ENCODE assay signal across 9 mouse cellular contexts in genomic region chr10:67190261-67190660, GRCm38 (mm10).
DNase-seq lines count a peak whose midpoint lies in the region; ATAC-seq and TF ChIP-seq lines count a peak whose summit lies in the region.
"Had no signal": no experiment of that assay in that cellular context is flagged by ENCODE, and none has a peak within 500 bp of the region (broad histone marks: within the 10 kb centered on the region; RNA-seq: fewer than 3 reads in every experiment).

No protein-coding gene starts in this region.

- no peak for ATAC-seq in midbrain, postnatal 0 days (ENCODE audit: low FRiP score)
- no peak for ATAC-seq in midbrain, embryonic 14.5 days (ENCODE audit: low FRiP score, low TSS enrichment)

- H3K4me3 ChIP-seq in midbrain, postnatal 0 days (ENCODE audit: low read depth, low read length), result no peak overlapping the region
- H3K4me3 ChIP-seq in midbrain, embryonic 10.5 days, result no peak overlapping the region
- no peak overlapping the region for H3K4me3 ChIP-seq in midbrain, embryonic 14.5 days (replicated peaks; ENCODE audit: low read depth, low read length)

- no peak overlapping the region for H3K4me2 ChIP-seq in midbrain, postnatal 0 days (ENCODE audit: low read depth, low read length, poor library complexity, severe bottlenecking)
- no peak overlapping the region for H3K4me2 ChIP-seq in midbrain, embryonic 14.5 days (ENCODE audit: low read length)

- no peak overlapping the region for H3K9ac ChIP-seq in midbrain, postnatal 0 days (replicated peaks; ENCODE audit: low read length, poor library complexity, severe bottlenecking)
- no peak overlapping the region for H3K9ac ChIP-seq in midbrain, embryonic 14.5 days (replicated peaks; ENCODE audit: low read length)

- TF ChIP-seq CTCF in midbrain, postnatal 0 days (IDR thresholded peaks at IDR 0.05), result peak; percentile 21

- no peaks in the 10 kb centered on the region for H3K9me3 ChIP-seq in midbrain, postnatal 0 days (ENCODE audit: low read length)
- H3K9me3 ChIP-seq in midbrain, embryonic 10.5 days (replicated peaks), result no peaks in the 10 kb centered on the region
- H3K9me3 ChIP-seq in midbrain, embryonic 14.5 days (ENCODE audit: control insufficient read depth, low read length), result no peaks in the 10 kb centered on the region
- H3K9me3 ChIP-seq: G1E had no signal

- H3K27ac ChIP-seq in midbrain, postnatal 0 days (ENCODE audit: low read depth, low read length), result no peak overlapping the region
- no peak overlapping the region for H3K27ac ChIP-seq in midbrain, embryonic 10.5 days (replicated peaks)
- H3K27ac ChIP-seq in midbrain, embryonic 14.5 days (replicated peaks; ENCODE audit: low read depth, low read length), result no peak overlapping the region

- peaks cover 4% of the 10 kb centered on the region; the same call in 1 of the 2 replicates for H3K4me1 ChIP-seq in midbrain, postnatal 0 days (ENCODE audit: insufficient read depth, low read length)
- H3K4me1 ChIP-seq in midbrain, embryonic 10.5 days, result peaks cover 39% of the 10 kb centered on the region
- peaks cover 20% of the 10 kb centered on the region for H3K4me1 ChIP-seq in midbrain, embryonic 14.5 days (ENCODE audit: control insufficient read depth, insufficient read depth, low read length)

- no peaks in the 10 kb centered on the region for H3K27me3 ChIP-seq in midbrain, postnatal 0 days (ENCODE audit: insufficient read depth, low read length)
- H3K27me3 ChIP-seq in midbrain, embryonic 10.5 days (ENCODE audit: low read depth, poor library complexity, severe bottlenecking), result no peaks in the 10 kb centered on the region
- no peaks in the 10 kb centered on the region for H3K27me3 ChIP-seq in midbrain, embryonic 14.5 days (ENCODE audit: control insufficient read depth, insufficient read depth, low read length)

- no peaks in the 10 kb centered on the region for H3K36me3 ChIP-seq in midbrain, postnatal 0 days (ENCODE audit: insufficient read depth, low read length)
- H3K36me3 ChIP-seq in midbrain, embryonic 10.5 days, result peaks cover 38% of the 10 kb centered on the region
- 0 out of 2 replicates have a peak, but pooled peaks cover 4% of the 10 kb centered on the region for H3K36me3 ChIP-seq in midbrain, embryonic 14.5 days (ENCODE audit: control insufficient read depth, insufficient read depth, low read length)

- WGBS in midbrain, postnatal 0 days, result 74% methylated on average over 1 of the region's 1 CpGs
- 91% methylated on average over 1 of the region's 1 CpGs for WGBS in midbrain, embryonic 10.5 days
- 94% methylated on average over 1 of the region's 1 CpGs for WGBS in midbrain, embryonic 14.5 days

- peak; percentile 19 for DNase-seq in gastrocnemius, adult 18-20 months (ENCODE audit: low spot score)
- DNase-seq in gastrocnemius, postnatal 25 days, result no peak
- DNase-seq in midbrain, postnatal 0 days (ENCODE audit: low spot score), result no peak
- no peak for DNase-seq in midbrain, embryonic 10.5 days (ENCODE audit: low spot score)
- peak; percentile 37 for DNase-seq in left cerebral cortex, postnatal 4 days
- DNase-seq in thymus, postnatal 0 days (ENCODE audit: low spot score), result peak; percentile 42
- no peak for DNase-seq in midbrain, embryonic 14.5 days
- DNase-seq in heart, adult 8-10 months (ENCODE audit: low spot score), result no peak

- intact Hi-C loops in left cerebral cortex, postnatal 4 days (cut with DNase I), result no loop called here

Comparison
In these comparisons a context has a peak if more than half of its experiments do, and no peak if none do; other contexts are left out.
1. DNase-seq: peak in gastrocnemius, adult 18-20 months (single experiment), left cerebral cortex, postnatal 4 days (single experiment) and thymus, postnatal 0 days (single experiment); none in gastrocnemius, postnatal 25 days (single experiment), midbrain, postnatal 0 days (single experiment), midbrain, embryonic 10.5 days (single experiment), midbrain, embryonic 14.5 days (single experiment) and heart, adult 8-10 months (single experiment).